ENCODE assay signal across 23 mouse cellular contexts in the genomic region with DNA sequence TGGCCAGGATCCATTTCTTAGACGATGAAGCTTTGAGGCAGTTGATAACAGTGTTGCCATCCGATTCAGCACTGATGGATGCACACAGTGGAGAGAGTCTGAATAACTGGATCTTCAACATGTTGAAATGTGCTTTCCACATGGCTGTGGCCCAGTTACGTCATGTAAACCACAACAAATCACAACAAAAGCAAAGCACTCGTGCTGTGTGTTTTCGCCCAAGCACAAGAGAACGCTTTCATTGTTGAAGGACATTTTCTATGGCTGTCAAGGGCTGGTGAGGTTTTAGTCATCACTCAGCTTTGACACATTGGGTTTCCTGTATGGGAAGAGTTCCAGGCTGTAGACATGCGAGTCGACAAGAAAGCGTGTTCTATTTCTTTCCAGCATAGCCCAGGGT. TPM values are rescaled to one million over a fixed set of nuclear protein-coding genes. Genes with fewer than 3 reads are reported as not detected.
A peak's percentile ranks its signal among the peaks of the same experiment; 100 is the strongest.
DNase-seq lines count a peak whose midpoint lies in the region.
"Had no signal": no experiment of that assay in that cellular context is flagged by ENCODE, and none has a peak within 500 bp of the region (broad histone marks: within the 10 kb centered on the region; RNA-seq: fewer than 3 reads in every experiment).

No protein-coding gene starts in this region.

- DNase-seq in adrenal gland, adult (ENCODE audit: inconsistent age in 2 of 2, low spot score in 1 of 2), result peak; percentile 13 to 83
- no peak for DNase-seq in adrenal gland, postnatal 4 days (ENCODE audit: low spot score in 2 of 2)
- peak; percentile 20 for DNase-seq in ovary, adult 18-20 months (ENCODE audit: low spot score)
- DNase-seq in ovary, postnatal 10 days (ENCODE audit: low spot score), result no peak
- DNase-seq in adrenal gland, postnatal 10 days, result peak; percentile 27
- no peak for DNase-seq in layer of hippocampus, postnatal 36 days
- DNase-seq in cerebellum, postnatal 36 days, result no peak
- no peak for DNase-seq in thymus, postnatal 4 days
- DNase-seq: cerebellum, adult 8-10 months; cerebellum, postnatal 25 days; gastrocnemius, postnatal 36 days; heart, adult 2 months; kidney, adult 11 months; kidney, postnatal 14 days; layer of hippocampus, adult 9-11 months; liver; lung, adult 2 months; thymus, postnatal 25 days had no signal

RNA-seq across cellular contexts. Expression of a gene that starts 5.9 kb away (rescaled TPM):
- not detected for total RNA-seq in adrenal gland, postnatal 4 days (2021)
- not detected for total RNA-seq in adrenal gland, postnatal 10 days (2021)
- not detected for total RNA-seq in layer of hippocampus, postnatal 36 days (2021)
- total RNA-seq: gastrocnemius, adult 18-20 months; gastrocnemius, postnatal 36 days; heart, adult 2 months; hematopoietic stem cell, adult 5-6 weeks; left cerebral cortex, adult 18-20 months; left cerebral cortex, postnatal 14 days; megakaryocyte progenitor cell, adult 5-6 weeks had no signal

RNA-seq across cellular contexts. Expression of a gene that starts 43.6 kb away (rescaled TPM):
- total RNA-seq in adrenal gland, postnatal 4 days (2021), result 1 to 10 TPM in 1 of 2 experiments, not detected in 1; 1.4 TPM
- not detected for total RNA-seq in adrenal gland, postnatal 10 days (2021)
- not detected for total RNA-seq in layer of hippocampus, postnatal 36 days (2021)
- total RNA-seq: gastrocnemius, adult 18-20 months; gastrocnemius, postnatal 36 days; heart, adult 2 months; hematopoietic stem cell, adult 5-6 weeks; left cerebral cortex, adult 18-20 months; left cerebral cortex, postnatal 14 days; megakaryocyte progenitor cell, adult 5-6 weeks had no signal

RNA-seq across cellular contexts. Expression of a gene that starts 48.6 kb away (rescaled TPM):
- not detected for total RNA-seq in adrenal gland, postnatal 4 days (2021)
- total RNA-seq in adrenal gland, postnatal 10 days (2021), result not detected
- not detected for total RNA-seq in layer of hippocampus, postnatal 36 days (2021)
- total RNA-seq: gastrocnemius, adult 18-20 months; gastrocnemius, postnatal 36 days; heart, adult 2 months; hematopoietic stem cell, adult 5-6 weeks; left cerebral cortex, adult 18-20 months; left cerebral cortex, postnatal 14 days; megakaryocyte progenitor cell, adult 5-6 weeks had no signal

Comparison
In these comparisons a context has a peak if more than half of its experiments do, and no peak if none do; other contexts are left out.
1. DNase-seq: peak in adrenal gland, adult (2 of 2), ovary, adult 18-20 months (single experiment) and adrenal gland, postnatal 10 days (single experiment); none in adrenal gland, postnatal 4 days (0 of 2), ovary, postnatal 10 days (single experiment), layer of hippocampus, postnatal 36 days (0 of 2), cerebellum, postnatal 36 days (0 of 2) and thymus, postnatal 4 days (single experiment).